Mouse (Mus musculus): ENCODE measurements around the gene Lrfn2.

Gene Lrfn2

GRCm38 (mm10) chr17:48931621-48932405 is at the start of gene Lrfn2:
TSS of gene Lrfn2 (plus strand) at chr17:48932379.
- DNase-seq = peak; percentile 77 to 80

- no peak for DNase-seq
Observed at GRCm38 (mm10) chr17:48887472-48888385, 44.5 kb upstream of the Lrfn2 start.

- DNase-seq = no peak
Observed at GRCm38 (mm10) chr17:48905286-48906040, 26.7 kb upstream of the Lrfn2 start.

- no peak for DNase-seq
Observed at GRCm38 (mm10) chr17:48913437-48913836, 18.7 kb upstream of the Lrfn2 start.

- peak; percentile 17 to 48 for DNase-seq
Observed at GRCm38 (mm10) chr17:48917411-48917810, 14.8 kb upstream of the Lrfn2 start.

- no peak for DNase-seq
Observed at GRCm38 (mm10) chr17:48918458-48918857, 13.7 kb upstream of the Lrfn2 start.

- no peak for DNase-seq
Observed at GRCm38 (mm10) chr17:48922905-48923304, 9.3 kb upstream of the Lrfn2 start.

GRCm38 (mm10) chr17:48925426-48925825 is 6.8 kb upstream of the Lrfn2 start:
- no peak for DNase-seq

- DNase-seq = no peak
Observed at GRCm38 (mm10) chr17:48930994-48931393, 1.2 kb upstream of the Lrfn2 start.

GRCm38 (mm10) chr17:48932406-48932906 is 277 bp downstream of the Lrfn2 start:
- no peak for DNase-seq

GRCm38 (mm10) chr17:48932916-48933315 is 737 bp downstream of the Lrfn2 start:
- DNase-seq = no peak

GRCm38 (mm10) chr17:48935201-48935600 is 3.0 kb downstream of the Lrfn2 start:
- peak in 1 of 2 experiments; percentile 14 for DNase-seq

GRCm38 (mm10) chr17:48936445-48937141 is 4.4 kb downstream of the Lrfn2 start:
- DNase-seq = peak in 1 of 2 experiments; percentile 24

- peak; percentile 74 to 84 for DNase-seq
Observed at GRCm38 (mm10) chr17:48938711-48939220, 6.6 kb downstream of the Lrfn2 start.

- DNase-seq = no peak
Observed at GRCm38 (mm10) chr17:48946315-48946714, 14.1 kb downstream of the Lrfn2 start.

GRCm38 (mm10) chr17:48946765-48947164 is 14.6 kb downstream of the Lrfn2 start:
- no peak for DNase-seq

GRCm38 (mm10) chr17:48951250-48951649 is 19.1 kb downstream of the Lrfn2 start:
- no peak for DNase-seq

GRCm38 (mm10) chr17:48956033-48956631 is 24.0 kb downstream of the Lrfn2 start:
- no peak for DNase-seq

- peak; percentile 68 to 72 for DNase-seq
Observed at GRCm38 (mm10) chr17:48960161-48960698, 28.1 kb downstream of the Lrfn2 start.

GRCm38 (mm10) chr17:48962646-48963045 is 30.5 kb downstream of the Lrfn2 start:
- DNase-seq = peak; percentile 25 to 44

- DNase-seq = no peak
Observed at GRCm38 (mm10) chr17:48963740-48964139, 31.6 kb downstream of the Lrfn2 start.

All from kidney, postnatal 25 days (tissue).